Mouse (Mus musculus) right cerebral cortex, adult 18-20 months (tissue): ENCODE results near the gene Olfr63.
"Not testable (repeated sequence)": the region's sequence is repeated elsewhere in the genome, so short reads cannot be mapped to it uniquely, and the experiment has no call there.

Experiments
- DNase-seq: peaks from one replicate; pipeline ENCODE4 v3.0.0; 2022; ENCODE audit warnings: mixed read lengths

Olfr63 gene

DNA sequence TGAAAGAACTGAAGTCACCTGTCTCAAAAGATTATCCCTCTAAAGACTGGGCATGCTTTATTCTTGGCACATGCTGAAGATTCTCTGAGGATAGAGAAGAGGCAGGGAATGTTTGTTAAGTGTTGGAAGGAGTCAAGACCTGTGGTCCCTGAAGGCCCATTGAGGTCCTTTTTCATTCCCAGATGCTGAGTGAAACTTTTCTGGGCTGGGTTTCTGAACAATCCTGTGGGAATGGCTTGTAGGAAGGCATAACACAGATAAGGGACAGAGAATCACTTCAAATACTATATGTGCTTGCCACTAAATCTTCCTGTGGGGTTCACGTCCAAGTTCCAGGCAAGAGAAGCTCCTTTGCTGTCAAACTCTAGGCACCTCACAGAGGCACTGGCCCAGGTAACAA is at the start of gene Olfr63:
TSS of gene Olfr63 (plus strand) at position 301 of the 400 bp plus-strand sequence.
- no peak for DNase-seq

DNA sequence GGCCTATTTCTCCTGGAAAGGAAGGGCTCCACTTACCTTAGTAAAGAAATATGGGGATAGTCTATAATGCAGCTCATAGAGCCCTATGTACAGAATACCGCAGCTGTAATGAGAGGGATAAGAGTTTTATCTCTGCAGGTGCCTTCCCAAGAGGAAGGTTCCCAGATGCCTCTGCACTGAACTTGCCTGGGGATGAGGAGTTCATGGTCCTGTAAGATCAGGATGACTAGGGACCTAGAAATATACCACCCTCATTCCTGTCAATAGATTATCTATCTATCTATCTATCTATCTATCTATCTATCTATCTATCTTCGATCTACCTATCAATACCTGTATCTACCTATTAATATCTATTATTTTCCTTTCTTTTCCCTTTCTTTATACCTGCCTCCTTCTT is 42.9 kb upstream of the Olfr63 start, which contains the start of gene Olfr1564:
TSS of gene Olfr1564 (minus strand) at position 101 of the 400 bp plus-strand sequence.
- no peak for DNase-seq

DNA sequence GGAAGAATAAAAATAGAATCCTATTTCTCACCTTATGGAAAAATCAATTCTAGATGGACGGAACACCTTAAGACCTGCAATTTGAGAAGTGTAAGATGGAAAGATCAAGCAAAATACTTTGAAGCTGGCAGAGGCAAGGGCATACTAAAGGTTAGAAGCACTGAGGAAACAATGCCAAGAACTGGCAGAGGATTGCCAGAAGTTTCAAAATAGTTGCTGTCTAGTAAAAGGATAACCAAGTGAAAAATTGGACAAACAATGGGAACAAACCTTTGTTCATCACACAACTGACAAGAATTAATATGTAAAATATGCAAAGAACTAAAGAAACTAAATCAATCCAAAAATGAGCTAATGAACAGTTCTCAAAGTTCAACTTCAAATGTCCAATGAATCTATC is 27.8 kb upstream of the Olfr63 start:
- not testable (repeated sequence) for DNase-seq

DNA sequence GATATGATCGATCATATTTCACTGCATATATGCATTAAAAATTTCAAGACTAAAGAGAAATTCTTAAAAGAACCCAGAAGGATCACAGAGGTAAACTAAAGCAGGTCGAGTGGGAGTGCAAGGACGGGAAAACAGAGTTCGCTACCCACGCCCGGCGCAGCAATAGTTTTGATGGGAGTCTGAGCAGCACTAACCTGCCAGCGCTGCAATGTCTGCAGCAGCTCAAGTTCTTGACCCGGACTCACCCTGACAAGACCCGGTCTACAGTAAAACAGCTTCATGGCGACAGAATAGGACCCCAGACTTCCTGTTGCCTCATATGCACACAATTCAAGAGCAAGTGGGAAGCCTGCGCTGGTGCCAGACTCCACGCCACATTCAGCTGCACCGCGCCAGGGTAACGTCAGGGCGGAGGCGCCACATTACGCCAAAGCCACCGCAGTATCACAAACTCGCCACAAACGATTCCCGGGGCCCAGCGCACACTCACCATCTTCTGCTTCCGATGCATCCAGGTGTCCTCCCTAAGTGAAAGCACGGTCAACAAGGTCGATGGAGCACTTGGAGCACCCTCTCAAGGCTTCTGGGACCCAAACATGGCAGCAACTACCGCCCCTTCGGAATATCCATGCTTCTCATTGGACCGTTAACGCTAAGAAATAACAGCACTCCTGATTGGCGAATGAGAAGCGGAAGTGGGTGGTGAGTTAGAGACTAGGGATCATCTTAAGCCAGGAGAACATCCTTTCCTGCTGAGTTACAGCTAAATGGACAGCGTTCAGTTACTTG is 9.8 kb upstream of the Olfr63 start, which contains the start of gene Zfp955a:
TSS of gene Zfp955a (minus strand) at position 616 of the 789 bp plus-strand sequence.
- not testable (repeated sequence) for DNase-seq

DNA sequence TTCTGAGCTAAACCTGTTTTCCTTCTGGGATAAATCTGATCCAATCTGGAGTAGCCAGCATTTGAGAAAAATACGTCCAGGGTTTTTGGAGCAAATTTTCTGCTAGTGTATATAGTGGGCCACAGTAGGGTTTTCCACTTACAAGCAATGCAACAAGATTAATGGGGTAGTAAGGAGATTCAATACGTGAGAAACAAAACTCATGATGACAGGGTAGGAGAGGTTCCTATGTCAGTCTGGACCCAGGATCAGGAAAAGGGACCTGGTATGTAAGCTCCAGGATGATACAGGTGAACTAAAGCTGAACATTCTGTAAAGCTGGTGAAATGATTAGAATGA is 9.2 kb upstream of the Olfr63 start:
- DNase-seq: not testable (repeated sequence)

DNA sequence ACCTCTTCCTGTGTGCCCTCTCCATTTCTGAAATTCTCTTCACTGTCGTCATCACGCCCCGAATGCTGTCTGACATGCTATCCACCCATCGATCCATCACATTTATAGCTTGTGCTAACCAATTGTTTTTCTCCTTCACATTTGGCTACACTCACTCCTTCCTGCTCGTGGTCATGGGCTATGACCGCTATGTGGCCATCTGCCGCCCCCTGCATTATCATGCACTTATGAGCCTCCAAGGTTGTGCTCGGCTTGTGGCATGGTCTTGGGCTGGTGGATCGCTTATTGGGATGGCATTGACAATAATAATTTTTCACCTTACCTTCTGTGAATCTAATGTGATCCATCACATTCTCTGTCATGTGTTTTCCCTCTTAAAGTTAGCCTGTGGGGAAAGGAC is 4.4 kb downstream of the Olfr63 start:
- DNase-seq: no peak

DNA sequence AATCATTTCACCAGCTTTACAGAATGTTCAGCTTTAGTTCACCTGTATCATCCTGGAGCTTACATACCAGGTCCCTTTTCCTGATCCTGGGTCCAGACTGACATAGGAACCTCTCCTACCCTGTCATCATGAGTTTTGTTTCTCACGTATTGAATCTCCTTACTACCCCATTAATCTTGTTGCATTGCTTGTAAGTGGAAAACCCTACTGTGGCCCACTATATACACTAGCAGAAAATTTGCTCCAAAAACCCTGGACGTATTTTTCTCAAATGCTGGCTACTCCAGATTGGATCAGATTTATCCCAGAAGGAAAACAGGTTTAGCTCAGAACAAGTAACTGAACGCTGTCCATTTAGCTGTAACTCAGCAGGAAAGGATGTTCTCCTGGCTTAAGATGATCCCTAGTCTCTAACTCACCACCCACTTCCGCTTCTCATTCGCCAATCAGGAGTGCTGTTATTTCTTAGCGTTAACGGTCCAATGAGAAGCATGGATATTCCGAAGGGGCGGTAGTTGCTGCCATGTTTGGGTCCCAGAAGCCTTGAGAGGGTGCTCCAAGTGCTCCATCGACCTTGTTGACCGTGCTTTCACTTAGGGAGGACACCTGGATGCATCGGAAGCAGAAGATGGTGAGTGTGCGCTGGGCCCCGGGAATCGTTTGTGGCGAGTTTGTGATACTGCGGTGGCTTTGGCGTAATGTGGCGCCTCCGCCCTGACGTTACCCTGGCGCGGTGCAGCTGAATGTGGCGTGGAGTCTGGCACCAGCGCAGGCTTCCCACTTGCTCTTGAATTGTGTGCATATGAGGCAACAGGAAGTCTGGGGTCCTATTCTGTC is 24.8 kb downstream of the Olfr63 start, which contains the start of gene Zfp955b:
TSS of gene Zfp955b (plus strand) at position 506 of the 837 bp plus-strand sequence.
- DNase-seq: not testable (repeated sequence)

DNA sequence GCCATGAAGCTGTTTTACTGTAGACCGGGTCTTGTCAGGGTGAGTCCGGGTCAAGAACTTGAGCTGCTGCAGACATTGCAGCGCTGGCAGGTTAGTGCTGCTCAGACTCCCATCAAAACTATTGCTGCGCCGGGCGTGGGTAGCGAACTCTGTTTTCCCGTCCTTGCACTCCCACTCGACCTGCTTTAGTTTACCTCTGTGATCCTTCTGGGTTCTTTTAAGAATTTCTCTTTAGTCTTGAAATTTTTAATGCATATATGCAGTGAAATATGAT is 25.3 kb downstream of the Olfr63 start:
- not testable (repeated sequence) for DNase-seq
